In genomic region chr3:58516602-58516976, GRCm38 (mm10) we compare ENCODE assay signal across 1 mouse cellular context.
A peak's percentile ranks its signal among the peaks of the same experiment; 100 is the strongest.
TF ChIP-seq lines count a peak whose summit lies in the region.

No protein-coding gene starts in this region.

TF ChIP-seq in MEL, 35 proteins besides CTCF, POLR2A, EP300 and RAD21 (continued from another document):
- TF ChIP-seq MYC (IDR thresholded peaks at IDR 0.05; ENCODE audit: low read depth, low read length) (peak; percentile 47; the same call in 1 of the 2 replicates), SIN3A (IDR thresholded peaks at IDR 0.05; ENCODE audit: low read length) (peak; percentile 70; the same call in 1 of the 2 replicates), USF1 (IDR thresholded peaks at IDR 0.05; ENCODE audit: low read depth, low read length) (peak; percentile 33; the same call in 1 of the 2 replicates), MXI1 (IDR thresholded peaks at IDR 0.05; ENCODE audit: low read depth, low read length) (peak; percentile 60; the same call in 1 of the 2 replicates), JUND (IDR thresholded peaks at IDR 0.05; ENCODE audit: low read depth, low read length) (peak; percentile 53; the same call in 1 of the 2 replicates), ELF1 (IDR thresholded peaks at IDR 0.05; ENCODE audit: low read depth, low read length) (no peak)
